Mouse (Mus musculus) ES-E14 (cell line): ENCODE measurements around the gene Eef2.

ENCODE experiments used
- CHD2 ChIP-seq: IDR thresholded peaks from 2 replicates; pipeline ENCODE4 v1.6.1; 2014; ENCODE audit warnings: mild to moderate bottlenecking, low read depth, low read length, inconsistent platforms
- HCFC1 ChIP-seq: IDR thresholded peaks from 2 replicates; pipeline ENCODE4 v1.6.1; 2012; ENCODE audit warnings: low read length, inconsistent platforms, borderline replicate concordance; ENCODE audit not compliant: insufficient read depth
- MAFK ChIP-seq: IDR thresholded peaks from 2 replicates; pipeline ENCODE4 v1.6.1; 2014; ENCODE audit warnings: mild to moderate bottlenecking, low read depth, low read length, inconsistent platforms; ENCODE audit not compliant: insufficient read depth
- ZC3H11A ChIP-seq: IDR thresholded peaks from 2 replicates; pipeline ENCODE4 v1.6.1; 2012; ENCODE audit warnings: low read depth, mild to moderate bottlenecking, inconsistent platforms, low read length, borderline replicate concordance

- TF ChIP-seq HCFC1 (no peak), ZC3H11A (no peak), CHD2 (no peak), MAFK (no peak)
Measured at GRCm38 (mm10) chr10:81138131-81138782, 38.2 kb upstream of the Eef2 start.
